In genomic region chr9:119088148-119088801, GRCm38 (mm10) we compare ENCODE assay signal across 8 mouse cellular contexts. TPM values are rescaled to one million over a fixed set of nuclear protein-coding genes. Genes with fewer than 3 reads are reported as not detected.
DNase-seq lines count a peak whose midpoint lies in the region; ATAC-seq and TF ChIP-seq lines count a peak whose summit lies in the region.

No protein-coding gene starts in this region.

- peak overlapping the region; percentile 66 to 82 for H3K4me3 ChIP-seq in ES-E14 (ENCODE audit: insufficient read depth in 1 of 2, low read depth in 1 of 2, low read length in 2 of 2, poor library complexity in 1 of 2, severe bottlenecking in 1 of 2)
- peak overlapping the region; percentile 24 for H3K4me3 ChIP-seq in forebrain, postnatal 0 days (ENCODE audit: low read depth, low read length)
- peak overlapping the region; percentile 25 for H3K4me3 ChIP-seq in neural tube, embryonic 13.5 days
- H3K4me3 ChIP-seq in stomach, postnatal 0 days (ENCODE audit: low read depth, low read length) = peak overlapping the region; percentile 41

- H3K4me2 ChIP-seq in forebrain, postnatal 0 days (ENCODE audit: low read depth) = peak overlapping the region; percentile 44
- H3K4me2 ChIP-seq in neural tube, embryonic 13.5 days = peak overlapping the region; percentile 49
- H3K4me2 ChIP-seq in stomach, postnatal 0 days (replicated peaks; ENCODE audit: low read depth) = peak overlapping the region; percentile 67

- no peak for TF ChIP-seq CTCF in forebrain, postnatal 0 days (IDR thresholded peaks at IDR 0.05; ENCODE audit: low read depth)
- no peak for TF ChIP-seq CTCF in stomach, postnatal 0 days (IDR thresholded peaks at IDR 0.05; ENCODE audit: low read depth)

- peaks cover 4 to 34% of the 10 kb centered on the region in 2 experiments; a peak in 3 of 4 replicates for H3K4me1 ChIP-seq in ES-E14 (ENCODE audit: control insufficient read depth in 2 of 2, insufficient read depth in 2 of 2, low read length in 2 of 2, poor library complexity in 1 of 2)
- peaks cover 6% of the 10 kb centered on the region; the same call in 1 of the 2 replicates for H3K4me1 ChIP-seq in forebrain, postnatal 0 days (ENCODE audit: insufficient read depth)
- peaks cover 73% of the 10 kb centered on the region for H3K4me1 ChIP-seq in neural tube, embryonic 13.5 days (replicated peaks)
- peaks cover 6% of the 10 kb centered on the region; the same call in 1 of the 2 replicates for H3K4me1 ChIP-seq in stomach, postnatal 0 days (replicated peaks; ENCODE audit: control insufficient read depth, insufficient read depth)

- H3K36me3 ChIP-seq in ES-E14 (ENCODE audit: control insufficient read depth, insufficient read depth, low read length, poor library complexity, severe bottlenecking) = no peaks in the 10 kb centered on the region
- H3K36me3 ChIP-seq in forebrain, postnatal 0 days (ENCODE audit: insufficient read depth) = no peaks in the 10 kb centered on the region
- 0 out of 2 replicates have a peak, but pooled peaks cover 6% of the 10 kb centered on the region for H3K36me3 ChIP-seq in neural tube, embryonic 13.5 days
- H3K36me3 ChIP-seq in stomach, postnatal 0 days (ENCODE audit: control insufficient read depth, insufficient read depth, low read length) = no peaks in the 10 kb centered on the region

- H3K27ac ChIP-seq in ES-E14 (ENCODE audit: insufficient read depth, low read depth, low read length, poor library complexity, severe bottlenecking) = no peak overlapping the region
- H3K27ac ChIP-seq in forebrain, postnatal 0 days (ENCODE audit: low read depth, low read length) = no peak overlapping the region
- H3K27ac ChIP-seq in neural tube, embryonic 13.5 days (replicated peaks) = no peak overlapping the region
- peak overlapping the region; percentile 94 for H3K27ac ChIP-seq in stomach, postnatal 0 days (replicated peaks)

- in situ Hi-C loops in ES-E14 (cut with MboI; ENCODE audit: low sequenced_read_pairs in 2 of 2, unreplicated experiment in 2 of 2) = no loop called here

- peak overlapping the region; percentile 61 for H3K9ac ChIP-seq in ES-E14 (ENCODE audit: insufficient read depth, low read depth, low read length, poor library complexity, severe bottlenecking)
- 0 out of 2 replicates have a peak overlapping the region, but pooled peaks have one; percentile 0 for H3K9ac ChIP-seq in forebrain, postnatal 0 days
- H3K9ac ChIP-seq in neural tube, embryonic 13.5 days = 0 out of 2 replicates have a peak overlapping the region, but pooled peaks have one; percentile 43
- H3K9ac ChIP-seq in stomach, postnatal 0 days (ENCODE audit: low read length) = peak overlapping the region; percentile 48

- H3K9me3 ChIP-seq in ES-E14 (ENCODE audit: control insufficient read depth, insufficient read depth, low read depth, low read length) = no peaks in the 10 kb centered on the region
- no peaks in the 10 kb centered on the region for H3K9me3 ChIP-seq in forebrain, postnatal 0 days (ENCODE audit: low read length)
- no peaks in the 10 kb centered on the region for H3K9me3 ChIP-seq in neural tube, embryonic 13.5 days
- no peaks in the 10 kb centered on the region for H3K9me3 ChIP-seq in stomach, postnatal 0 days (ENCODE audit: control insufficient read depth, low read length)

- peaks cover 2% of the 10 kb centered on the region; the same call in 1 of the 2 replicates for H3K27me3 ChIP-seq in forebrain, postnatal 0 days (ENCODE audit: insufficient read depth, low read length)
- H3K27me3 ChIP-seq in neural tube, embryonic 13.5 days = peaks cover 17% of the 10 kb centered on the region
- H3K27me3 ChIP-seq in stomach, postnatal 0 days (ENCODE audit: control insufficient read depth, insufficient read depth, low read length) = no peaks in the 10 kb centered on the region

- intact Hi-C loops in heart, postnatal 36 days (cut with DNase I) = no loop called here

- peak; percentile 96 for DNase-seq in ES-E14 (ENCODE audit: low read depth, low spot score)
- peak; percentile 49 to 71 for DNase-seq in cerebellum, adult 18-20 months
- peak; percentile 43 for DNase-seq in forebrain, postnatal 0 days
- DNase-seq in heart, postnatal 36 days = peak; percentile 87 to 90
- DNase-seq in layer of hippocampus, adult 11-12 months (ENCODE audit: low spot score) = peak; percentile 81
- peak; percentile 94 for DNase-seq in lung, adult 18-20 months
- DNase-seq in stomach, postnatal 0 days (ENCODE audit: low spot score) = peak; percentile 97

- WGBS in forebrain, postnatal 0 days = 5% methylated on average over 24 of the region's 24 CpGs
- 3% methylated on average over 24 of the region's 24 CpGs for WGBS in neural tube, embryonic 13.5 days
- under 1% methylated on average over 24 of the region's 24 CpGs for WGBS in stomach, postnatal 0 days

- peak; percentile 64 for ATAC-seq in forebrain, postnatal 0 days
- peak; percentile 41 for ATAC-seq in neural tube, embryonic 13.5 days (ENCODE audit: low read depth)
- peak; percentile 92 for ATAC-seq in stomach, postnatal 0 days (ENCODE audit: low FRiP score, low TSS enrichment)

- TF ChIP-seq EP300 in stomach, postnatal 0 days (optimal IDR thresholded peaks at IDR 0.05) = no peak

TF ChIP-seq in ES-E14, 5 proteins besides CTCF, POLR2A, EP300 and RAD21:
- TF ChIP-seq ZNF384 (IDR thresholded peaks at IDR 0.05; ENCODE audit: low read depth, low read length) = no peak
- TF ChIP-seq ZC3H11A (IDR thresholded peaks at IDR 0.05; ENCODE audit: borderline replicate concordance, low read depth, low read length) = no peak
- no peak for TF ChIP-seq CHD2 (IDR thresholded peaks at IDR 0.05; ENCODE audit: low read depth, low read length)
- TF ChIP-seq HCFC1 (IDR thresholded peaks at IDR 0.05; ENCODE audit: borderline replicate concordance, insufficient read depth, low read length) = no peak
- TF ChIP-seq MAFK (IDR thresholded peaks at IDR 0.05; ENCODE audit: insufficient read depth, low read depth, low read length) = no peak

RNA-seq across cellular contexts. Expression of gene Plcd1, which starts 5.0 kb away (rescaled TPM):
- 13.1 and 15.3 TPM in 2 replicates for total RNA-seq in ES-E14 (2012; rRNA removed)
- 9.6 and 16.1 TPM in 2 replicates for total RNA-seq in forebrain, postnatal 0 days (2014; rRNA removed)
- polyA plus RNA-seq in forebrain, postnatal 0 days (2015; fragmentation: Nextera tagmentation; extraction: Ambion mirVana) = 8.2 and 11.3 TPM in 2 replicates
- total RNA-seq in heart, postnatal 36 days (2021) = 10 to 100 TPM; 18.2 to 20.3 TPM
- polyA plus RNA-seq in neural tube, embryonic 13.5 days (2015; fragmentation: Nextera tagmentation; extraction: Ambion mirVana) = 25.0 and 25.6 TPM in 2 replicates
- 35.3 and 39.2 TPM in 2 replicates for polyA plus RNA-seq in stomach, postnatal 0 days (2015; fragmentation: Nextera tagmentation; extraction: Ambion mirVana)

RNA-seq across cellular contexts. Expression of gene Dlec1, which starts 14.0 kb away (rescaled TPM):
- total RNA-seq in ES-E14 (2012; rRNA removed) = 1.2 and 3.7 TPM in 2 replicates
- 0.85 and 2.0 TPM in 2 replicates for total RNA-seq in forebrain, postnatal 0 days (2014; rRNA removed)
- 0.40 and 0.42 TPM in 2 replicates for polyA plus RNA-seq in forebrain, postnatal 0 days (2015; fragmentation: Nextera tagmentation; extraction: Ambion mirVana)
- total RNA-seq in heart, postnatal 36 days (2021) = under 1 TPM; 0.14 to 0.31 TPM
- polyA plus RNA-seq in neural tube, embryonic 13.5 days (2015; fragmentation: Nextera tagmentation; extraction: Ambion mirVana) = 0.55 and 1.1 TPM in 2 replicates
- 0.18 TPM in 2 replicates for polyA plus RNA-seq in stomach, postnatal 0 days (2015; fragmentation: Nextera tagmentation; extraction: Ambion mirVana)

RNA-seq across cellular contexts. Expression of gene Vill, which starts 35.7 kb away (rescaled TPM):
- 27.5 and 32.7 TPM in 2 replicates for total RNA-seq in ES-E14 (2012; rRNA removed)
- total RNA-seq in forebrain, postnatal 0 days (2014; rRNA removed) = 3.3 and 6.5 TPM in 2 replicates
- polyA plus RNA-seq in forebrain, postnatal 0 days (2015; fragmentation: Nextera tagmentation; extraction: Ambion mirVana) = 2.7 and 3.8 TPM in 2 replicates
- under 1 TPM; 0.41 to 0.69 TPM for total RNA-seq in heart, postnatal 36 days (2021)
- polyA plus RNA-seq in neural tube, embryonic 13.5 days (2015; fragmentation: Nextera tagmentation; extraction: Ambion mirVana) = 6.8 and 6.9 TPM in 2 replicates
- polyA plus RNA-seq in stomach, postnatal 0 days (2015; fragmentation: Nextera tagmentation; extraction: Ambion mirVana) = 55.0 and 61.3 TPM in 2 replicates

Comparison
In these comparisons a context has a peak if more than half of its experiments do, and no peak if none do; other contexts are left out.
1. DNase-seq: peak in every context shown above with its lines; median percentile 97 in stomach, postnatal 0 days; 96 in ES-E14; 94 in lung, adult 18-20 months; 88 in heart, postnatal 36 days; 81 in layer of hippocampus, adult 11-12 months; 60 in cerebellum, adult 18-20 months; 43 in forebrain, postnatal 0 days.
2. H3K4me3 ChIP-seq: peak in every context shown above with its lines; median percentile 74 in ES-E14; 41 in stomach, postnatal 0 days; 25 in neural tube, embryonic 13.5 days; 24 in forebrain, postnatal 0 days.
3. H3K9ac ChIP-seq: peak in every context shown above with its lines; median percentile 61 in ES-E14; 48 in stomach, postnatal 0 days; 43 in neural tube, embryonic 13.5 days; 0 in forebrain, postnatal 0 days.
4. ATAC-seq: peak in every context shown above with its lines; median percentile 92 in stomach, postnatal 0 days; 64 in forebrain, postnatal 0 days; 41 in neural tube, embryonic 13.5 days.